Mouse (Mus musculus) ES-Bruce4 (cell line): ENCODE measurements around the gene Lsm14a. TPM values are rescaled to one million over a fixed set of nuclear protein-coding genes. Genes with fewer than 3 reads are reported as not detected.

ENCODE experiments used
- H3K27ac ChIP-seq: 2 replicates; pipeline ENCODE4 v1.5.1; 2012; ENCODE audit warnings: low read length, inconsistent platforms; ENCODE audit not compliant: insufficient read depth
- H3K27me3 ChIP-seq: 2 replicates; pipeline ENCODE4 v1.6.1; 2012; ENCODE audit warnings: mild to moderate bottlenecking, low read length, inconsistent platforms; ENCODE audit not compliant: control insufficient read depth, poor library complexity, insufficient read depth, severe bottlenecking
- H3K36me3 ChIP-seq: 2 replicates; pipeline ENCODE4 v1.6.1; 2012; ENCODE audit warnings: inconsistent platforms, mild to moderate bottlenecking, low read length, moderate library complexity; ENCODE audit not compliant: control insufficient read depth, poor library complexity, insufficient read depth, severe bottlenecking
- H3K4me1 ChIP-seq: one replicate; pipeline ENCODE4 v1.8.1; 2011; ENCODE audit warnings: low read length; ENCODE audit not compliant: control insufficient read depth, insufficient read depth
- H3K4me3 ChIP-seq: 2 replicates; pipeline ENCODE4 v1.5.1; 2011; ENCODE audit warnings: low read depth, mild to moderate bottlenecking, low read length
- H3K9ac ChIP-seq: 2 replicates; pipeline ENCODE4 v1.6.1; 2012; ENCODE audit warnings: low read depth, mild to moderate bottlenecking, inconsistent platforms; ENCODE audit not compliant: poor library complexity, severe bottlenecking
- H3K9me3 ChIP-seq: replicated peaks from 2 replicates; pipeline ENCODE4 v1.6.1; 2012; ENCODE audit warnings: mild to moderate bottlenecking, low read length, inconsistent platforms; ENCODE audit not compliant: control insufficient read depth, poor library complexity, insufficient read depth, severe bottlenecking
- CTCF ChIP-seq: IDR thresholded peaks from one replicate; pipeline ENCODE4 v1.8.1; 2011; ENCODE audit warnings: low read depth, low read length
- EP300 ChIP-seq: IDR thresholded peaks from 2 replicates; pipeline ENCODE4 v1.6.1; 2011; ENCODE audit warnings: low read depth, low read length; ENCODE audit not compliant: insufficient read depth
- POLR2A ChIP-seq: IDR thresholded peaks from one replicate; pipeline ENCODE4 v1.8.1; 2011; ENCODE audit warnings: low read length; ENCODE audit not compliant: insufficient read depth
- polyA plus RNA-seq: library from polyadenylated mRNA; stranded (reverse); fragments of >200 nt; gene quantifications from 2 replicates; pipeline ENCODE4 v1.2.4, GENCODE M21; 2011; ENCODE audit warnings: low read depth; ENCODE audit not compliant: missing spikeins, insufficient read depth, insufficient read length

The Lsm14a gene
- polyA plus RNA-seq, 1 experiment: 167 TPM

DNA sequence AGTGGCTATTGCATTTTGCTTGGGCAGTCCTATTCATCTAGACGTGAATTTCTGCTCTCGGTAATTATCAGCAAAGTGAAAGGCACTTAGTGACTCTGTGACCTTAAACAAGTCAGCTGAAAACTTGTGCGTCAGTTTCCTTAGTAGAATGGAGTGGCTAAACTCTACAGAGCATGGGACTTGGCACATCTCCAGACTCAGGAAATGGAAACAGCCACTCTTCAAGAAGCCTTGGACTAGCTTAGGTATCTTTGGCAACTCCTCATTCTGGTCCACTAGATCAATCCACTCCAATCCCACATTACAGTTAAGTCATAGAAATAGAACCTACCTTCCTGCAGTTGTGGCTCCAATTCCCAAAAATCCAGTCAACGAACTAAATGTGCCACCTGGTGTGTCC, 87.7 kb downstream of the Lsm14a start:
- H3K9ac ChIP-seq: no peak overlapping the region
- TF ChIP-seq POLR2A: no peak
- TF ChIP-seq CTCF: no peak
- no peak for TF ChIP-seq EP300
- no peaks in the 10 kb centered on the region for H3K36me3 ChIP-seq
- H3K9me3 ChIP-seq: no peaks in the 10 kb centered on the region
- H3K27me3 ChIP-seq: no peaks in the 10 kb centered on the region
- no peak overlapping the region for H3K4me3 ChIP-seq
- no peaks in the 10 kb centered on the region for H3K4me1 ChIP-seq
- H3K27ac ChIP-seq: no peak overlapping the region

DNA sequence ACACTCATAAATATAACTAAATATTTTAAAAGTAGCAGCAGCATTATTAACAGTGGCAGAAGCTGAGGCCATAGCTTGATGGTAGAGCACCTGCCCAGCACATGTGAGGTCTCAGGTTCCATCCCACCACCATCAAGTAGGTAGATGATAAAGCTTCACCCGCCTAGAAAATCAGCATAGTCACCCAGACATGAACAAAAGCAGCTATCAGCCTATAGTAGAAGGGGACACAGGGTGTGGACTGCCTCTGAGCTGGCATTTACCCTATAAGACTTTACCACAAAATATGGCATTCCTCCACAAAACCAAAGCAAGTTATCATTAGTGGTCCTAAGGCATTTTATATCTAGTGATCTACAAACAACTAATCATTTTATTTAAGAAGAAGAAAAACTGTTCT, 90.5 kb downstream of the Lsm14a start:
- Histone ChIP-seq H3K4me1 (no peaks in the 10 kb centered on the region), H3K4me3 (no peak overlapping the region), H3K36me3 (no peaks in the 10 kb centered on the region), H3K9me3 (no peaks in the 10 kb centered on the region), H3K27me3 (no peaks in the 10 kb centered on the region), H3K27ac (no peak overlapping the region), H3K9ac (no peak overlapping the region)
- TF ChIP-seq EP300 (no peak), CTCF (no peak), POLR2A (no peak)

DNA sequence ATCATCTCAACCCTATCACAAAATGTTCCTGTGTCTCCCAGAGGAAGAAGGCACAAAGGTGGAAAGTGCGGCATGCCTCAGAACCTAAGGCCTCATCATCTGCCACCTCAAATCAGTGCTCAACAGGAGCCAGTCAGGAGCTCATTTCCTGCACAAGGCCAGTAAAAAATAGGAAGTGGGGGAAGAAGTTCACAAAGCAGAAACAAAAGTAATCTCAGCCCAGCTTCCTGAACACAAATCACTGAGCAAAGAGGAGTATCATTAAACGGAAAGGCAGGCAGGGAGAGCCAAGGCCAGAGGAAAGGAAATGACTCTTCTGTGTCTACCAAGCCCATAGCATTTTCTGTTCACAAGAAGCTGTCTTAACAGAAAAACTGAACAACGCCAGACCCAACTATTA, 91.2 kb downstream of the Lsm14a start:
- no peaks in the 10 kb centered on the region for H3K36me3 ChIP-seq
- H3K4me1 ChIP-seq: no peaks in the 10 kb centered on the region
- H3K9ac ChIP-seq: no peak overlapping the region
- TF ChIP-seq CTCF (no peak), POLR2A (no peak), EP300 (no peak)
- H3K27me3 ChIP-seq: no peaks in the 10 kb centered on the region
- H3K27ac ChIP-seq: no peak overlapping the region
- H3K9me3 ChIP-seq: no peaks in the 10 kb centered on the region
- H3K4me3 ChIP-seq: no peak overlapping the region

DNA sequence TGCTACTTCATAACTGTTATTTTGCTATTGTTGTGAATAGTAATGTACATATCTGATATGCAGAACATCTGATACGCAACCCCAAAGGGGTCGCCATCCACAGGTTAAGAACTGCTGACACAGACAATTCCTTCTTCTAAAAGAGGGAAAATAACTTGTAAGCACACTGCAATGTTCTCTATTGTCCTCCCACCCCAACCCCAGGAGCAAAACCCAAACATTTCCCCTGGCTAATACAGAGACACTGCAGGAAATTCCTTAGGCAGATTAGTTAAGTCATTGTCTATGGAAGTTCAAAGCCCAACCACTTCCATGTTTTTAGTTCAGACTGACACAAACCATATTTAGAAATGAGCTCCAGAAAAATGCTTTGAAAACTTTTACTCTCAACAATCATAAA, 94.3 kb downstream of the Lsm14a start:
- Histone ChIP-seq H3K9ac (no peak overlapping the region), H3K4me3 (no peak overlapping the region), H3K36me3 (no peaks in the 10 kb centered on the region), H3K27ac (no peak overlapping the region), H3K9me3 (no peaks in the 10 kb centered on the region), H3K27me3 (no peaks in the 10 kb centered on the region), H3K4me1 (no peaks in the 10 kb centered on the region)
- no peak for TF ChIP-seq EP300
- no peak for TF ChIP-seq POLR2A
- no peak for TF ChIP-seq CTCF

DNA sequence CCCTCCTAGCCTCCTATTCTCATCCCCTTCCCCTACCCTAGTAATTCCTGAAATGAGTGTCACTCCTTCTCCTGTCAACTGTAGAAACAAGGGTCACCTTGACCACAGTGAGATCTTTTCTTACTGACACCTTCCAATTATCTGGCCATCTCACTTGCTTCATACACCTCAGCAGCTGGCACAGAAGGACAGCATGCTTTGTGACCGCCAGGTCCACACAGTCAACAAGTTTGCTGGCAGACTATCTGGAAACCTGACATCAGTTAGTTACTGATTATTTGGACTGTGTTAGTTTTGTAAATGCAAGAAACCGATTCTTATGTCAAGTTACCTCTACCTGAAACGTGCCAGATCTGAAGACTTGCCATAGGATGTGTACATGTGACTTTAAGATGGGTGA, 97.0 kb downstream of the Lsm14a start:
- TF ChIP-seq EP300 (no peak), CTCF (no peak), POLR2A (no peak)
- no peaks in the 10 kb centered on the region for H3K4me1 ChIP-seq
- no peaks in the 10 kb centered on the region for H3K9me3 ChIP-seq
- no peaks in the 10 kb centered on the region for H3K36me3 ChIP-seq
- H3K27me3 ChIP-seq: no peaks in the 10 kb centered on the region
- no peak overlapping the region for H3K27ac ChIP-seq
- H3K9ac ChIP-seq: no peak overlapping the region
- H3K4me3 ChIP-seq: no peak overlapping the region

Other genes starting within 250 kb of the Lsm14a start
- gene Uba2, start 223.7 kb downstream of the Lsm14a start, polyA plus RNA-seq: 220 and 223 TPM in 2 replicates
- 37.5 and 38.0 TPM in 2 replicates for gene Pdcd2l, start 196.7 kb downstream of the Lsm14a start, polyA plus RNA-seq
- 655 and 670 TPM in 2 replicates for gene Gpi1, start 163.0 kb downstream of the Lsm14a start, polyA plus RNA-seq
- gene Gm6096, start 142.3 kb downstream of the Lsm14a start, polyA plus RNA-seq: not detected in 2 replicates
- gene 4931406P16Rik, start 79.8 kb downstream of the Lsm14a start, polyA plus RNA-seq: 80.0 and 82.5 TPM in 2 replicates